Mouse (Mus musculus): Measurements from ENCODE around the gene Diras2. TPM values are rescaled to one million over a fixed set of nuclear protein-coding genes. Genes with fewer than 3 reads are reported as not detected.
A peak's percentile ranks its signal among the peaks of the same experiment; 100 is the strongest.
"Not testable (repeated sequence)": the region's sequence is repeated elsewhere in the genome, so short reads cannot be mapped to it uniquely, and the experiment has no call there.

The Diras2 gene
- total RNA-seq, 2 experiments from 2014 or later, result 2.6 to 2.7 TPM

DNA sequence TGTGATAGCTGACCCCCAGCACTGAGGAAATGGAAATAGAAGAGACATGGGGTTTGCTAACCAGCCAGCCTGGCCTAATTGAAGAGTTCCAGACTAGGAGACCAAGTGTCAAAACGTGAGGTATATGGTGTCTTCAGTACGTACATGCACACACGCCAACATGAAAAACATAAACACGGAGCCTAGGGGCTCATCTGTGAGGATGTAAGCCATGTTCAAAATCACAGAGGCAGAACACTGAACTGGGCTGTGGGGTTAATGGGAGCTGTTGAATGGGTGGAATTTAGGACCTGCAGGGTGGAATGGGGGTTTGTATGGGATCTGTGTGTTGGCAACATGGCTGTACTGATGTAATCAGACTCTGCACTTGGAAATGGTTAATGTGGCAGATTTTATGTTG, 14.5 kb downstream of the Diras2 start:
- no peak for DNase-seq

GRCm38 (mm10) chr13:52516051-52516450, 15.0 kb downstream of the Diras2 start:
- no peak for DNase-seq

- no peak for DNase-seq
Observed at GRCm38 (mm10) chr13:52513554-52513953, 17.5 kb downstream of the Diras2 start.

DNA sequence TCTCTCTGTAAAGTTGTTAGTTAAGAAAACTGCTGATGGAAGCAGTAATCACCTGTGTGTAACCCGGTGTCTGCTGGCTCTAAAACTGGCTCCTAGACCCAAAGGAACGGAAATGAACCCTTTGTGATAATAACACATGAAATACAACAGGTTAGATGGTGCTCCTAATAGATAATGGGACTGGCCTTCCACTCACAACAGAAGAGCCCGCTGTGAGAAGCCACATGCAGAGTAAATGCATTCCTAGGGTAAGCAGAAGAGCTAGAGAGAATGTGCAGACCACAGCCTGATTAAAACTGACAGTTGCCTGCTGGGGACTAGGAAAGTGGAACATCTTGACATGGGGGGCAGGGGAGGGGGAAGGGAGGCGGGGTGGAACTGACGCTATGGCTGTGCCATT, 18.7 kb downstream of the Diras2 start:
- no peak for DNase-seq

DNA sequence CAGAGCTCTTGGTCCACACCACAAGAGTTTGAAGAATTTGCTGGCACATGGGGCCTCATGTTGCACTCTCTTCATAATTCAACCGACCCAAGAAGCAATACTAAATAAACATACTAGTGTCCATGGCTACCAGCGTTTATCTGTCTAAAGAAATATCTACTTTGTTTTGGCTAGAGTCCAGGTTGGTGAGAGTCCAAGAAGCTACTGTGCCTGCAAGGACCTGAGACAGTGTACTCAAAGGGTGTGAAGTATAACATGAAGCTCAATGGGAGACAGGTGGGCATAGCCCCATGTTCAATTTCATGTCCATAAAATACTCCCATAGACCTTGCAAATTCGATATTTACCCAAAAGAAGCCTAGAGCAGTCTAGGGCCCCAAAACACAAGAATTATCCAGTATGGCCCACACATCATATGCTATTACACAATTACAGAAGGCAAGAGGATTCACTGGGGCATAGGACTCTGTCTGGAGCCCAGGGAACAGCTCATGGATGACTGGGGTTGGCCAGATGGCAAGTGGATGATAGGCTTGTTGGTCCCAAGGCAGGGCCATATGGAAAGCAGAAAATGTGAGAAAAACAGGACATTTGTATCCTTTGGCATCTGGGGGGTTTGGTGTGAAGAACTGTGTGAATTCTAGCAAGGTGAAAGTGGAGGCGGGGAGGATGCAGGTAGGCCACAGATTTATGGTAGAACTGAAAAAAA, 20.8 kb downstream of the Diras2 start:
- no peak for DNase-seq

DNA sequence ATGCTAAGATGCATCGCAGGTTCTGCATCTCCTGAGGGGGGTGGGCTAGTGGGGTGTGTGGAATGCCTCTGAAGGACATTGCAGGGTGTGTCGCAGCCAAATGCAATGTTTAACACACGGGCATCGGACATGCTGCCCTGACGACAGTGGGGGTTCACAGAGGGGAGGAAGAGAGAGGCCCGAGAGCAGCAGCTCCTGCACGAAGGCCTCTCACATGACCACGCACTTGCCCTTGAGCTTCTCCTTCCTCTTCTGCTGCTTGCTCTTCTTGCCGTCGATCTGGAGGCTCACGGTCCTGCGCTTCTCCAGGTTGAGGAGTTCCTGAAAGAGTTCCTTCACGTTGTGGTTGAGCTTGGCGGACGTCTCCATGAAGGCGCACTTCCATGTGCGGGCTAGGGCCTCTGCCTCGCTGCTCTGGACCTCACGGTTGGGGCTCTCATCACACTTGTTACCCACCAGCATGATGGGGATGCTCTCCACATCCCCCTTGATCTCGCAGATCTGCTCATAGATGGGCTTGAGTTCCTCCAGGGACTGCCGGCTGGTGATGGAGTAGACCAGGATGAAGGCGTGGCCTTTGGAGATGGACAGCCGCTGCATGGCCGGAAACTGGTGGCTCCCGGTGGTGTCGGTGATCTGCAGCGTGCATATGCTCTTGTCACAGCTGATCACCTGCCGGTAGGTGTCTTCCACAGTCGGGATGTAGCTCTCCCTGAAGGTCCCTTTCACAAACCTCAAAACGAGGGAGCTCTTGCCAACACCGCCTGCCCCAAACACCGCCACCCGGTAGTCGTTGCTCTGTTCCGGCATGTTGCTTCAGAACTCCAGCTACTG, 23.4 kb downstream of the Diras2 start:
- no peak for DNase-seq

DNA sequence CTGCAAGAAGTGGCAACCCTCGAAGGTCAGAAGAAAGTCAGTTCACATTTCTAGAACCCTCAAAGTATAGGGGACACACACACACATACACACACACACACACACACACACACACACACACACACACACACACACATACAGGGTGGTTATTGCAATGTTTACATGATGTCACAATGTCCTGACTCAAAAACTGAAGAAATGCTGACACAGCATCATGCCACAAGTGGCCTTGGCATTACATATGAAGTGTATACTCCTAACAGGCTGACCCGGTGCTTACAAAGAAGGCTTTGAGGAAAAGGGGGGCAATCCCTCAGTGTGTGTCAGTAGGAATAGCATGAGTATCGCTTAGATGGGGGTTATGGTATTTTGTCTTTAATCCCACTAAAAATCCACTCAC, 24.3 kb downstream of the Diras2 start:
- DNase-seq, result not testable (repeated sequence)

DNA sequence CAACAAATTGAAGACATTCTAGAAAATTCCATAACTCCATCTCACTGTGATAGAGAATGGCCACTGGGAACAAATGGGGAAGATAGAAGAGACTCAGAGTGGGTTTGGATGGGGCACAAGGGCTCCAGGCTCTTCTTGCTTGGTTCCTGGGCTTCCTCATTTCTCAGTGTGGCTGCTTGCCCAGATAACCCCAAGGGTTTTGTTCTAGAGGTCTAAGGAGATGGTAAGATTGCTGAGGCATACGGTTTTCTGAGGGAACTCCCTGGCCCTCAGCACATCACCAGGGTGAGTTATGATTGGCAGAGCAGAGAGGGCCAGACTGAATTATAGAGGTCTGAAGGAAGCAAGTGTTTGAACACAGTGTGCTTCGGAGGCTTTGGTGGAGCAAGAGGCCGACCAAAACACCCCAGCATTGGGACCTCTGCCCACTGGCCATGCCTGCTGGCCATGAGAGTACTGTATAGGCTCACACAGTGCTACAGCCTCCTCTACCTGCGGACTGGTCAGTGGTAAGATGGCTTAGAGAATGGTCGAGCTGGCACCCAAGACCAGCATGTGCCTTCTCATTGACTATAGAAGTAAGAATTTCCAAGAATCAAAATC, 25.3 kb downstream of the Diras2 start:
- DNase-seq, result not testable (repeated sequence)

DNA sequence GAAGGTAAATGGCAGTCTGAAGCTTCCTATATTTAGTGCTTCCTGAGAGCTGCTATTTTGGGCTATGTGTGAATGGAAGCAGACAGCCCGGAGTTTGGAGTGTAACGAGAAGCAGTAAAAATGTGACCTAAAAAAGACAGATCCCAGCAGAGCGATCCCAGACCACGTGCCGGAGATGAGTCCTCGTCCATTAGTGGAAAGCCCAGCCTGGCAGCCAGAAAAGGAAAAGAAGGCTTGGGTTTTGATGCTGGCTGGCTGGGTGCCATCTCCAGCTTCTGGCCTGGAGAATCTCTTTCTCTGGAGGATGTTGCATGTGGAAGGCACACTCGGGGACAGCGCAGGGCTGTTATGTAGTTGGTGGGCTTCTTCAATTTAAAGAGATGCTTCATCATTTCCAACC, 29.4 kb downstream of the Diras2 start:
- peak; percentile 68 for DNase-seq

GRCm38 (mm10) chr13:52497029-52497550, 34.0 kb downstream of the Diras2 start:
- no peak for DNase-seq

- no peak for DNase-seq
Observed at GRCm38 (mm10) chr13:52488821-52489220, 42.3 kb downstream of the Diras2 start.

DNA sequence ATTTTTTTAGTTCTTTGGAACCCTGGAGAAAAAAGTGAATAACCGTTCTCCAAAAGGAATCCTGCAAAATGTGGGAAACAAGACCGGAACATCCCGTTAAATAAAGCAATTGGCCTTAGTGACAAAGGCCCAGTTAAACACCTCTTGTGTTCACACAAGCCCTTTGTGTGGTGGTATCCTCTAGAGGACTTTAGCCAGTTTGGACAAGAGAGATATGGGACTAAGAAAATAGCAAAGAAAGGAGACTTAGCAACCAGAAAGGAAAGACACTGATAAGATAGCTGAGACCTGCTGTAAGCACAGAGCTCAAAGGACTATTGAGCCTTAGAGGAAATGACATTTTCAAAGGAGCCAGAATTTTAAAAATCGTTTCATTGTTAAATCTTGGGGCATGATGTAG, 47.0 kb downstream of the Diras2 start:
- DNase-seq, result no peak

- no peak for DNase-seq
Observed at GRCm38 (mm10) chr13:52481786-52482185, 49.3 kb downstream of the Diras2 start.

- DNase-seq, result no peak
Observed at GRCm38 (mm10) chr13:52479146-52479545, 51.9 kb downstream of the Diras2 start.

DNA sequence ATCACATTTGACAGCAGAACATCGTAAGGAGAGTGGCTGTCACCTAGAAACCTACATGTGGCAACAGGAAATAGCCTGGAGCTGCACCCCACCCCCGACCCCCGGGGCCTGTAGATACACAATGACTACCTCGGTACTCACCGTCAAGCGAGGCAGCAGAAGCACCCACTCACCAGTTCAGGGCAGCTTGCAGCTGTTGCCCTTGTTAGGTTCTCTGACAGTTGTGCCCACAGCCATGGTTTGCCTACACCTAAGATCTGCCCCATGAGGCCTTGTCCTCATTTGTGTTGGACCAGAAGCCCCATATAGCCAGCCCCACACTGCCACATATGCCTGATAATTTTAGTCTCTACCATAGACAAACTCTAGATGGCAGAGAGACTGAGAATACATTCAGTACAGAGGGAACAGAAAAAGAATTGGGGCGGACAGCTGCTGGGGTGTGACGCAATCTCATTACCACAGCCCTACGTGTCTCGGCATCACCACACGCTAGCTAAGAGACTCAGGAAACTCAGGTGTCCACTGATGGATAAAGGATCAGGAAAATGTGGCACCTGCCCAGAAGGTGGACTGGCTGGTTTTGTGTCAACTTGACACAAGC, 54.0 kb downstream of the Diras2 start:
- no peak for DNase-seq

GRCm38 (mm10) chr13:52476222-52476621, 54.9 kb downstream of the Diras2 start:
- DNase-seq, result no peak

GRCm38 (mm10) chr13:52475264-52475663, 55.8 kb downstream of the Diras2 start:
- DNase-seq, result no peak

GRCm38 (mm10) chr13:52474807-52475206, 56.3 kb downstream of the Diras2 start:
- no peak for DNase-seq

GRCm38 (mm10) chr13:52469795-52470690, 61.0 kb downstream of the Diras2 start:
- peak; percentile 49 for DNase-seq

GRCm38 (mm10) chr13:52465141-52465540, 65.9 kb downstream of the Diras2 start:
- no peak for DNase-seq

- DNase-seq, result no peak
Observed at GRCm38 (mm10) chr13:52459982-52460381, 71.1 kb downstream of the Diras2 start.

- no peak for DNase-seq
Observed at GRCm38 (mm10) chr13:52457889-52458324, 73.2 kb downstream of the Diras2 start.
